Comparison of ENCODE assay signal across 8 mouse cellular contexts in genomic region chr5:105655100-105655734, GRCm38 (mm10). TPM values are rescaled to one million over a fixed set of nuclear protein-coding genes. Genes with fewer than 3 reads are reported as not detected.
A peak's percentile ranks its signal among the peaks of the same experiment; 100 is the strongest.
DNase-seq lines count a peak whose midpoint lies in the region; ATAC-seq lines count a peak whose summit lies in the region.

No protein-coding gene starts in this region.

- 71% methylated on average over 12 of the region's 12 CpGs for WGBS in neural tube, embryonic 11.5 days
- WGBS in forebrain, embryonic 15.5 days: 68% methylated on average over 12 of the region's 12 CpGs
- WGBS in limb, embryonic 10.5 days: 76% methylated on average over 12 of the region's 12 CpGs

- no peak overlapping the region for H3K27ac ChIP-seq in neural tube, embryonic 11.5 days (ENCODE audit: low read depth, low read length)
- H3K27ac ChIP-seq in forebrain, embryonic 15.5 days (replicated peaks): no peak overlapping the region
- H3K27ac ChIP-seq in limb, embryonic 10.5 days: peak overlapping the region; percentile 66

- H3K4me1 ChIP-seq in neural tube, embryonic 11.5 days (ENCODE audit: control insufficient read depth, insufficient read depth, low read length): no peaks in the 10 kb centered on the region
- peaks cover 12% of the 10 kb centered on the region for H3K4me1 ChIP-seq in forebrain, embryonic 15.5 days
- H3K4me1 ChIP-seq in limb, embryonic 10.5 days: peaks cover 15% of the 10 kb centered on the region

- peak overlapping the region; percentile 14; the same call in 1 of the 2 replicates for H3K9ac ChIP-seq in neural tube, embryonic 11.5 days (ENCODE audit: low read length)
- H3K9ac ChIP-seq in forebrain, embryonic 15.5 days (replicated peaks): no peak overlapping the region

- H3K9me3 ChIP-seq in neural tube, embryonic 11.5 days (ENCODE audit: control insufficient read depth, low read length): no peaks in the 10 kb centered on the region
- no peaks in the 10 kb centered on the region for H3K9me3 ChIP-seq in forebrain, embryonic 15.5 days
- no peaks in the 10 kb centered on the region for H3K9me3 ChIP-seq in limb, embryonic 10.5 days (replicated peaks)

- no peaks in the 10 kb centered on the region for H3K36me3 ChIP-seq in neural tube, embryonic 11.5 days (ENCODE audit: control insufficient read depth, insufficient read depth, low read length)
- no peaks in the 10 kb centered on the region for H3K36me3 ChIP-seq in forebrain, embryonic 15.5 days
- H3K36me3 ChIP-seq in limb, embryonic 10.5 days: no peaks in the 10 kb centered on the region

- no peak overlapping the region for H3K4me3 ChIP-seq in neural tube, embryonic 11.5 days (ENCODE audit: low read depth, low read length)
- no peak overlapping the region for H3K4me3 ChIP-seq in forebrain, embryonic 15.5 days
- no peak overlapping the region for H3K4me3 ChIP-seq in limb, embryonic 10.5 days

- H3K4me2 ChIP-seq in neural tube, embryonic 11.5 days (ENCODE audit: low read depth): no peak overlapping the region
- H3K4me2 ChIP-seq in forebrain, embryonic 15.5 days (replicated peaks): no peak overlapping the region

- ATAC-seq in neural tube, embryonic 11.5 days (ENCODE audit: insufficient read depth, low FRiP score, low TSS enrichment): peak; percentile 22; the same call in 1 of the 2 replicates
- ATAC-seq in forebrain, embryonic 15.5 days (replicated peaks): peak; percentile 55
- no peak for ATAC-seq in cerebellum, adult (ENCODE audit: insufficient number of reproducible peaks, low FRiP score, low TSS enrichment)

- H3K27me3 ChIP-seq in neural tube, embryonic 11.5 days (ENCODE audit: control insufficient read depth, insufficient read depth, low read length): no peaks in the 10 kb centered on the region
- no peaks in the 10 kb centered on the region for H3K27me3 ChIP-seq in forebrain, embryonic 15.5 days
- no peaks in the 10 kb centered on the region for H3K27me3 ChIP-seq in limb, embryonic 10.5 days (ENCODE audit: low read depth, poor library complexity, severe bottlenecking)

- no peak for DNase-seq in neural tube, embryonic 11.5 days (ENCODE audit: low spot score)
- no peak for DNase-seq in neural tube, embryonic 10.5 days (ENCODE audit: extremely low spot score, low spot score)
- DNase-seq in limb, embryonic 10.5 days (ENCODE audit: low spot score): no peak
- DNase-seq in thymus, postnatal 14 days: peak; percentile 58
- DNase-seq in adrenal gland, adult 2 months: no peak
- DNase-seq in heart, adult 8-10 months (ENCODE audit: low spot score): no peak

RNA-seq across cellular contexts. Expression of gene Lrrc8d, which starts 44.6 kb away (rescaled TPM):
- polyA plus RNA-seq in neural tube, embryonic 11.5 days (2014; fragmentation: Nextera tagmentation; extraction: Ambion mirVana): 28.1 and 28.6 TPM in 2 replicates
- polyA plus RNA-seq in forebrain, embryonic 15.5 days (2015; fragmentation: Nextera tagmentation; extraction: Ambion mirVana): 33.9 and 38.2 TPM in 2 replicates
- 15.0 and 17.6 TPM in 2 replicates for polyA plus RNA-seq in limb, embryonic 10.5 days (2016; fragmentation: Nextera tagmentation; extraction: Ambion mirVana)
- 100 to 1,000 TPM; 105 to 127 TPM for total RNA-seq in adrenal gland, adult 2 months (2021)
- polyA plus RNA-seq in adrenal gland, adult 2 months (2012; rRNA removed): 20.4 and 31.8 TPM in 2 replicates
- 10 to 100 TPM in 1 of 4 experiments, 1 to 10 TPM in 3; 7.2 to 11.1 (median 9.0) TPM for total RNA-seq in heart, adult 8-10 months (2022)
